Mouse (Mus musculus) liver, adult 2 months (tissue): ENCODE measurements around the gene Ankrd44.

Source experiments
- CTCF ChIP-seq: fragments of 200-500 bp; IDR thresholded peaks from 2 replicates; pipeline ENCODE4 v1.5.1; 2011; ENCODE audit warnings: low read depth, low read length, control low read depth
- POLR2A ChIP-seq: fragments of 200-500 bp; IDR thresholded peaks from 2 replicates; pipeline ENCODE4 v1.6.1; 2011; ENCODE audit warnings: low read length, control low read depth; ENCODE audit not compliant: insufficient read depth; ENCODE audit errors: extremely low read depth

GRCm38 (mm10) chr1:54931231-54931630, 5.0 kb upstream of the Ankrd44 start:
- TF ChIP-seq POLR2A (no peak), CTCF (no peak)
